Mouse (Mus musculus): ENCODE data around the gene Pth1r.

The Pth1r gene

GRCm38 (mm10) chr9:110682255-110682654 lies 64.7 kb downstream of the Pth1r start:
- DNase-seq (ENCODE audit: low spot score) = no peak

GRCm38 (mm10) chr9:110681817-110682216 lies 65.1 kb downstream of the Pth1r start:
- DNase-seq (ENCODE audit: low spot score) = no peak

- DNase-seq (ENCODE audit: low spot score) = no peak
Measured at GRCm38 (mm10) chr9:110680736-110681507, 66.0 kb downstream of the Pth1r start.

GRCm38 (mm10) chr9:110678886-110679285 lies 68.1 kb downstream of the Pth1r start:
- DNase-seq (ENCODE audit: low spot score) = no peak

GRCm38 (mm10) chr9:110676492-110676911 lies 70.4 kb downstream of the Pth1r start:
- no peak for DNase-seq (ENCODE audit: low spot score)

- no peak for DNase-seq (ENCODE audit: low spot score)
Measured at GRCm38 (mm10) chr9:110673107-110673752, 73.7 kb downstream of the Pth1r start.

GRCm38 (mm10) chr9:110672462-110673106 lies 74.4 kb downstream of the Pth1r start:
- DNase-seq (ENCODE audit: low spot score) = no peak

All from testis, postnatal 10 days (tissue).